Mouse (Mus musculus) cortical plate, adult 2 months (tissue): ENCODE measurements around the gene Plbd2.

Source experiments
- CTCF ChIP-seq: fragments of 200-500 bp; IDR thresholded peaks from 2 replicates; pipeline ENCODE4 v1.5.1; 2011; ENCODE audit warnings: mild to moderate bottlenecking, control low read depth, low read length; ENCODE audit not compliant: insufficient read depth; ENCODE audit errors: extremely low read depth
- POLR2A ChIP-seq: fragments of 200-500 bp; IDR thresholded peaks from 2 replicates; pipeline ENCODE4 v1.6.1; 2011; ENCODE audit warnings: mild to moderate bottlenecking, low read length, control low read depth; ENCODE audit not compliant: insufficient read depth; ENCODE audit errors: extremely low read depth

- TF ChIP-seq POLR2A = no peak
- no peak for TF ChIP-seq CTCF
Observed at GRCm38 (mm10) chr5:120471538-120471937, 31.9 kb downstream of the Plbd2 start.
